ENCODE assay signal across 9 mouse cellular contexts in genomic region chr4:3069341-3069740, GRCm38 (mm10).
DNase-seq lines count a peak whose midpoint lies in the region; ATAC-seq and TF ChIP-seq lines count a peak whose summit lies in the region.
"Had no signal": no experiment of that assay in that cellular context is flagged by ENCODE, and none has a peak within 500 bp of the region (broad histone marks: within the 10 kb centered on the region; RNA-seq: fewer than 3 reads in every experiment).

No protein-coding gene starts in this region.

- 66% methylated on average over 1 of the region's 1 CpGs for WGBS in kidney, postnatal 0 days
- WGBS in kidney, embryonic 16.5 days = 62% methylated on average over 1 of the region's 1 CpGs
- 58% methylated on average over 1 of the region's 1 CpGs for WGBS in hindbrain, embryonic 14.5 days

- no peak overlapping the region for H3K4me2 ChIP-seq in kidney, postnatal 0 days (ENCODE audit: low read length)
- H3K4me2 ChIP-seq in kidney, embryonic 16.5 days (replicated peaks; ENCODE audit: low read depth, low read length) = no peak overlapping the region
- no peak overlapping the region for H3K4me2 ChIP-seq in hindbrain, embryonic 14.5 days (replicated peaks)

- H3K9ac ChIP-seq in kidney, postnatal 0 days (ENCODE audit: low read depth, low read length) = no peak overlapping the region
- H3K9ac ChIP-seq in kidney, embryonic 16.5 days (replicated peaks; ENCODE audit: low read length) = no peak overlapping the region
- no peak overlapping the region for H3K9ac ChIP-seq in hindbrain, embryonic 14.5 days

- H3K4me1 ChIP-seq in kidney, postnatal 0 days (replicated peaks; ENCODE audit: insufficient read depth, low read length) = no peaks in the 10 kb centered on the region
- H3K4me1 ChIP-seq in kidney, embryonic 16.5 days (ENCODE audit: insufficient read depth, low read length) = no peaks in the 10 kb centered on the region
- no peaks in the 10 kb centered on the region for H3K4me1 ChIP-seq in hindbrain, embryonic 14.5 days (replicated peaks; ENCODE audit: control insufficient read depth, insufficient read depth, low read length)

- no peak for DNase-seq in kidney, postnatal 0 days (ENCODE audit: low spot score)
- DNase-seq in hindbrain, embryonic 14.5 days (ENCODE audit: low spot score) = no peak
- no peak for DNase-seq in MN1 (ENCODE audit: low spot score)
- no peak for DNase-seq in cerebellum, postnatal 10 days
- DNase-seq in gastrocnemius, adult 18-20 months (ENCODE audit: low spot score) = no peak

- H3K36me3 ChIP-seq in kidney, postnatal 0 days (ENCODE audit: insufficient read depth, low read length) = no peaks in the 10 kb centered on the region
- H3K36me3 ChIP-seq in kidney, embryonic 16.5 days (ENCODE audit: insufficient read depth, low read length) = no peaks in the 10 kb centered on the region
- no peaks in the 10 kb centered on the region for H3K36me3 ChIP-seq in hindbrain, embryonic 14.5 days (replicated peaks; ENCODE audit: control insufficient read depth, insufficient read depth)

- peaks cover 22% of the 10 kb centered on the region for H3K9me3 ChIP-seq in kidney, postnatal 0 days (replicated peaks; ENCODE audit: low read length)
- H3K9me3 ChIP-seq in kidney, embryonic 16.5 days (ENCODE audit: low read length) = peaks cover 65% of the 10 kb centered on the region
- H3K9me3 ChIP-seq in hindbrain, embryonic 14.5 days (ENCODE audit: control insufficient read depth, low read length) = peaks cover 77% of the 10 kb centered on the region

- peak; percentile 18; the same call in 1 of the 2 replicates for ATAC-seq in kidney, postnatal 0 days (replicated peaks; ENCODE audit: low FRiP score, low read depth)
- no peak for ATAC-seq in kidney, embryonic 16.5 days (ENCODE audit: low FRiP score, low TSS enrichment)
- ATAC-seq in erythroid progenitor cell, adult 5-6 weeks (replicated peaks; ENCODE audit: low FRiP score, poor library complexity, severe bottlenecking) = 0 out of 2 replicates have a peak, but pooled peaks have one; percentile 10
- ATAC-seq in hindbrain, embryonic 14.5 days (ENCODE audit: low FRiP score) = peak; percentile 39
- ATAC-seq in megakaryocyte, adult 5-6 weeks (ENCODE audit: poor library complexity, severe bottlenecking) = 0 out of 2 replicates have a peak, but pooled peaks have one; percentile 6
- ATAC-seq: Patski had no signal

- no peak overlapping the region for H3K4me3 ChIP-seq in kidney, postnatal 0 days (replicated peaks; ENCODE audit: low read depth, low read length)
- H3K4me3 ChIP-seq in kidney, embryonic 16.5 days (ENCODE audit: low read length) = no peak overlapping the region
- H3K4me3 ChIP-seq in hindbrain, embryonic 14.5 days (replicated peaks; ENCODE audit: low read length) = no peak overlapping the region

- TF ChIP-seq CTCF in kidney, postnatal 0 days (IDR thresholded peaks at IDR 0.05; ENCODE audit: low read depth) = no peak

- H3K27me3 ChIP-seq in kidney, postnatal 0 days (ENCODE audit: insufficient read depth, low read length) = no peaks in the 10 kb centered on the region
- H3K27me3 ChIP-seq in kidney, embryonic 16.5 days (ENCODE audit: insufficient read depth, low read length) = no peaks in the 10 kb centered on the region
- no peaks in the 10 kb centered on the region for H3K27me3 ChIP-seq in hindbrain, embryonic 14.5 days (ENCODE audit: control insufficient read depth, insufficient read depth, low read length)
- H3K27me3 ChIP-seq: Patski had no signal

- H3K27ac ChIP-seq in kidney, postnatal 0 days = no peak overlapping the region
- no peak overlapping the region for H3K27ac ChIP-seq in kidney, embryonic 16.5 days (ENCODE audit: low read length)
- H3K27ac ChIP-seq in hindbrain, embryonic 14.5 days = no peak overlapping the region
